ENCODE assay signal across 8 mouse cellular contexts in genomic region chr7:105743926-105744590, GRCm38 (mm10). TPM values are rescaled to one million over a fixed set of nuclear protein-coding genes. Genes with fewer than 3 reads are reported as not detected.
DNase-seq lines count a peak whose midpoint lies in the region; ATAC-seq and TF ChIP-seq lines count a peak whose summit lies in the region.

Gene Taf10 (minus strand): TSS chr7:105744361.

- intact Hi-C loops in left cerebral cortex, adult 2 months (cut with DNase I): loop anchor here (2.0 kb wide), 1 partner anchor 67 kb away; the partner anchor contains the start of gene Mrpl17

- H3K36me3 ChIP-seq in hindbrain, embryonic 15.5 days: peaks cover 29% of the 10 kb centered on the region
- peaks cover 51% of the 10 kb centered on the region for H3K36me3 ChIP-seq in macrophage (ENCODE audit: inconsistent target)

- peak; percentile 41 for TF ChIP-seq CTCF in left cerebral cortex, adult 2 months (IDR thresholded peaks at IDR 0.05)

- H3K9ac ChIP-seq in hindbrain, embryonic 15.5 days: peak within 1 kb of the TSS; percentile 89

- H3K4me3 ChIP-seq in hindbrain, embryonic 15.5 days: peak within 1 kb of the TSS; percentile 97
- H3K4me3 ChIP-seq in left cerebral cortex, adult 2 months: peak within 1 kb of the TSS; percentile 72
- peak within 1 kb of the TSS; percentile 63 for H3K4me3 ChIP-seq in macrophage (ENCODE audit: inconsistent target)

- H3K4me2 ChIP-seq in hindbrain, embryonic 15.5 days: peak within 1 kb of the TSS; percentile 97

- DNase-seq in ZHBTc4 (ENCODE audit: low read depth, low spot score): peak; percentile 97
- DNase-seq in cerebellum, postnatal 36 days: peak; percentile 82 to 85
- DNase-seq in gastrocnemius, adult 18-20 months (ENCODE audit: low spot score): peak; percentile 78
- peak; percentile 87 to 88 for DNase-seq in left cerebral cortex, adult 2 months (ENCODE audit: extremely low spot score in 1 of 2, low spot score in 2 of 2)
- DNase-seq in retina, postnatal 7 days (ENCODE audit: low read depth, low spot score): peak; percentile 82
- peak; percentile 77 to 83 for DNase-seq in urinary bladder, adult 18-20 months (ENCODE audit: low spot score in 2 of 2)

- peak; percentile 96 for ATAC-seq in hindbrain, embryonic 15.5 days (ENCODE audit: low FRiP score, low read depth)

- no peaks in the 10 kb centered on the region for H3K27me3 ChIP-seq in hindbrain, embryonic 15.5 days

- H3K79me2 ChIP-seq in macrophage (ENCODE audit: inconsistent target): peaks cover 37% of the 10 kb centered on the region

- peaks cover 19% of the 10 kb centered on the region for H3K4me1 ChIP-seq in hindbrain, embryonic 15.5 days (replicated peaks)

- WGBS in hindbrain, embryonic 15.5 days: under 1% methylated on average over 67 of the region's 67 CpGs
- under 1% methylated on average over 49 of the region's 67 CpGs for WGBS in macrophage (ENCODE audit: missing documents)

- no peaks in the 10 kb centered on the region for H3K9me3 ChIP-seq in hindbrain, embryonic 15.5 days

- H3K27ac ChIP-seq in hindbrain, embryonic 15.5 days (replicated peaks): peak within 1 kb of the TSS; percentile 88
- peak within 1 kb of the TSS; percentile 84 for H3K27ac ChIP-seq in left cerebral cortex, adult 2 months
- H3K27ac ChIP-seq in macrophage: peak within 1 kb of the TSS; percentile 38

RNA-seq across cellular contexts. Expression of gene Taf10, which starts in this region (rescaled TPM):
- total RNA-seq in gastrocnemius, adult 18-20 months (2021): 10 to 100 TPM; 89.8 to 98.3 TPM
- polyA plus RNA-seq in hindbrain, embryonic 15.5 days (2015; fragmentation: Nextera tagmentation; extraction: Ambion mirVana): 100 and 110 TPM in 2 replicates
- 100 to 1,000 TPM; 110 to 111 TPM for total RNA-seq in left cerebral cortex, adult 2 months (2021)
- 10 to 100 TPM in 20 of 26 experiments, 1 to 10 TPM in 6; 3.5 to 29.9 (median 15.4) TPM for total RNA-seq in macrophage (2018; cell fraction: chromatin; rRNA removed)
- 100 to 1,000 TPM; 114 to 195 (median 148) TPM for total RNA-seq in macrophage (2018; cell fraction: cytosol; rRNA removed)
- 10 to 100 TPM; 17.3 to 50.6 (median 30.9) TPM for total RNA-seq in macrophage (2018; cell fraction: nucleus; rRNA removed)
- 97.6 to 148 TPM (median 122 TPM) in 3 replicates for polyA plus RNA-seq in macrophage (2018)

Comparison
In these comparisons a context has a peak if more than half of its experiments do, and no peak if none do; other contexts are left out.
1. Peak in every context shown above with its lines: DNase-seq, ATAC-seq, H3K4me3 ChIP-seq and H3K27ac ChIP-seq.
2. H3K27ac ChIP-seq: peak in every context shown above with its lines; median percentile 88 in hindbrain, embryonic 15.5 days; 84 in left cerebral cortex, adult 2 months; 38 in macrophage.